Mouse (Mus musculus): ENCODE measurements at regions not wholly inside any gene's neighbourhood (a gene's known extent, or its start where the extent isn't known, plus 50 kb on each side); places are given as distances from the start of the nearest gene placed in this dataset.

GRCm38 (mm10) chr9:33423781-33424180 is 787.8 kb downstream of the Ets1 start:
- Histone ChIP-seq H3K27ac (ENCODE audit: low read depth) (no peak overlapping the region), H3K9me3 (replicated peaks; ENCODE audit: control insufficient read depth, low read length) (no peaks in the 10 kb centered on the region), H3K27me3 (ENCODE audit: control insufficient read depth, insufficient read depth, low read length) (no peaks in the 10 kb centered on the region), H3K4me3 (ENCODE audit: low read depth, low read length) (no peak overlapping the region), H3K4me2 (ENCODE audit: low read depth, low read length) (no peak overlapping the region), H3K4me1 (ENCODE audit: control insufficient read depth, insufficient read depth) (no peaks in the 10 kb centered on the region), H3K36me3 (replicated peaks; ENCODE audit: control insufficient read depth, insufficient read depth, low read length) (no peaks in the 10 kb centered on the region), H3K9ac (replicated peaks; ENCODE audit: low read depth, low read length) (no peak overlapping the region)
- DNase-seq (ENCODE audit: low spot score) (no peak), ATAC-seq (ENCODE audit: insufficient read depth, low read depth) (no peak)
- 57% methylated on average over 2 of the region's 2 CpGs for WGBS
- TF ChIP-seq EP300 (IDR thresholded peaks at IDR 0.05; ENCODE audit: low read depth) (no peak), CTCF (IDR thresholded peaks at IDR 0.05; ENCODE audit: low read depth) (no peak)

GRCm38 (mm10) chr9:33436459-33436858 is 800.4 kb downstream of the Ets1 start:
- no peak for TF ChIP-seq EP300 (IDR thresholded peaks at IDR 0.05; ENCODE audit: low read depth)
- TF ChIP-seq CTCF (IDR thresholded peaks at IDR 0.05; ENCODE audit: low read depth): no peak
- Histone ChIP-seq H3K27ac (ENCODE audit: low read depth) (no peak overlapping the region), H3K27me3 (ENCODE audit: control insufficient read depth, insufficient read depth, low read length) (no peaks in the 10 kb centered on the region), H3K4me2 (ENCODE audit: low read depth, low read length) (no peak overlapping the region), H3K4me3 (ENCODE audit: low read depth, low read length) (no peak overlapping the region), H3K9me3 (replicated peaks; ENCODE audit: control insufficient read depth, low read length) (no peaks in the 10 kb centered on the region), H3K36me3 (replicated peaks; ENCODE audit: control insufficient read depth, insufficient read depth, low read length) (no peaks in the 10 kb centered on the region), H3K4me1 (ENCODE audit: control insufficient read depth, insufficient read depth) (no peaks in the 10 kb centered on the region), H3K9ac (replicated peaks; ENCODE audit: low read depth, low read length) (no peak overlapping the region)
- DNase-seq (ENCODE audit: low spot score): no peak
- no peak for ATAC-seq (ENCODE audit: insufficient read depth, low read depth)
- WGBS: 64% methylated on average over 4 of the region's 4 CpGs

- no peak for ATAC-seq (ENCODE audit: insufficient read depth, low read depth)
Measured at GRCm38 (mm10) chr9:33442266-33442665, 806.2 kb downstream of the Ets1 start.

GRCm38 (mm10) chr9:33445902-33446301 is 809.9 kb downstream of the Ets1 start:
- Histone ChIP-seq H3K4me3 (ENCODE audit: low read depth, low read length) (no peak overlapping the region), H3K9ac (replicated peaks; ENCODE audit: low read depth, low read length) (no peak overlapping the region), H3K27me3 (ENCODE audit: control insufficient read depth, insufficient read depth, low read length) (no peaks in the 10 kb centered on the region), H3K9me3 (replicated peaks; ENCODE audit: control insufficient read depth, low read length) (no peaks in the 10 kb centered on the region), H3K27ac (ENCODE audit: low read depth) (no peak overlapping the region), H3K36me3 (replicated peaks; ENCODE audit: control insufficient read depth, insufficient read depth, low read length) (no peaks in the 10 kb centered on the region), H3K4me1 (ENCODE audit: control insufficient read depth, insufficient read depth) (no peaks in the 10 kb centered on the region), H3K4me2 (ENCODE audit: low read depth, low read length) (no peak overlapping the region)
- 46% methylated on average over 1 of the region's 1 CpGs for WGBS
- no peak for ATAC-seq (ENCODE audit: insufficient read depth, low read depth)
- no peak for DNase-seq (ENCODE audit: low spot score)
- TF ChIP-seq EP300 (IDR thresholded peaks at IDR 0.05; ENCODE audit: low read depth): no peak
- TF ChIP-seq CTCF (IDR thresholded peaks at IDR 0.05; ENCODE audit: low read depth): no peak

More at GRCm38 (mm10) chr9:33442266-33442665, 806.2 kb downstream of the Ets1 start:
- H3K4me1 ChIP-seq (ENCODE audit: control insufficient read depth, insufficient read depth): no peaks in the 10 kb centered on the region
- H3K9ac ChIP-seq (replicated peaks; ENCODE audit: low read depth, low read length): no peak overlapping the region
- no peaks in the 10 kb centered on the region for H3K9me3 ChIP-seq (replicated peaks; ENCODE audit: control insufficient read depth, low read length)
- no peak overlapping the region for H3K27ac ChIP-seq (ENCODE audit: low read depth)
- TF ChIP-seq EP300 (IDR thresholded peaks at IDR 0.05; ENCODE audit: low read depth) (no peak), CTCF (IDR thresholded peaks at IDR 0.05; ENCODE audit: low read depth) (no peak)
- no peak overlapping the region for H3K4me2 ChIP-seq (ENCODE audit: low read depth, low read length)
- DNase-seq (ENCODE audit: low spot score): no peak
- no peaks in the 10 kb centered on the region for H3K36me3 ChIP-seq (replicated peaks; ENCODE audit: control insufficient read depth, insufficient read depth, low read length)
- no peaks in the 10 kb centered on the region for H3K27me3 ChIP-seq (ENCODE audit: control insufficient read depth, insufficient read depth, low read length)
- WGBS: 63% methylated on average over 5 of the region's 5 CpGs
- H3K4me3 ChIP-seq (ENCODE audit: low read depth, low read length): no peak overlapping the region

- 71% methylated on average over 2 of the region's 2 CpGs for WGBS
- H3K36me3 ChIP-seq (replicated peaks; ENCODE audit: control insufficient read depth, insufficient read depth, low read length): no peaks in the 10 kb centered on the region
- ATAC-seq (ENCODE audit: insufficient read depth, low read depth): no peak
Measured at GRCm38 (mm10) chr9:33475106-33475505, 839.1 kb downstream of the Ets1 start.

GRCm38 (mm10) chr9:33482845-33483540 is 847.0 kb downstream of the Ets1 start:
- H3K27me3 ChIP-seq (ENCODE audit: control insufficient read depth, insufficient read depth, low read length): no peaks in the 10 kb centered on the region
- no peak overlapping the region for H3K4me2 ChIP-seq (ENCODE audit: low read depth, low read length)
- 60% methylated on average over 5 of the region's 5 CpGs for WGBS
- ATAC-seq (ENCODE audit: insufficient read depth, low read depth): no peak
- no peaks in the 10 kb centered on the region for H3K4me1 ChIP-seq (ENCODE audit: control insufficient read depth, insufficient read depth)
- no peak for DNase-seq (ENCODE audit: low spot score)
- no peaks in the 10 kb centered on the region for H3K36me3 ChIP-seq (replicated peaks; ENCODE audit: control insufficient read depth, insufficient read depth, low read length)
- H3K9me3 ChIP-seq (replicated peaks; ENCODE audit: control insufficient read depth, low read length): no peaks in the 10 kb centered on the region
- no peak overlapping the region for H3K9ac ChIP-seq (replicated peaks; ENCODE audit: low read depth, low read length)
- no peak overlapping the region for H3K27ac ChIP-seq (ENCODE audit: low read depth)
- TF ChIP-seq EP300 (IDR thresholded peaks at IDR 0.05; ENCODE audit: low read depth) (no peak), CTCF (IDR thresholded peaks at IDR 0.05; ENCODE audit: low read depth) (no peak)
- no peak overlapping the region for H3K4me3 ChIP-seq (ENCODE audit: low read depth, low read length)

More at GRCm38 (mm10) chr9:33475106-33475505, 839.1 kb downstream of the Ets1 start:
- H3K4me1 ChIP-seq (ENCODE audit: control insufficient read depth, insufficient read depth): no peaks in the 10 kb centered on the region
- no peak overlapping the region for H3K4me3 ChIP-seq (ENCODE audit: low read depth, low read length)
- H3K9me3 ChIP-seq (replicated peaks; ENCODE audit: control insufficient read depth, low read length): no peaks in the 10 kb centered on the region
- DNase-seq (ENCODE audit: low spot score): no peak
- no peak overlapping the region for H3K4me2 ChIP-seq (ENCODE audit: low read depth, low read length)
- no peak overlapping the region for H3K27ac ChIP-seq (ENCODE audit: low read depth)
- H3K27me3 ChIP-seq (ENCODE audit: control insufficient read depth, insufficient read depth, low read length): no peaks in the 10 kb centered on the region
- TF ChIP-seq CTCF (IDR thresholded peaks at IDR 0.05; ENCODE audit: low read depth) (no peak), EP300 (IDR thresholded peaks at IDR 0.05; ENCODE audit: low read depth) (no peak)
- H3K9ac ChIP-seq (replicated peaks; ENCODE audit: low read depth, low read length): no peak overlapping the region
